Mouse (Mus musculus) limb, embryonic 15.5 days (tissue): Measurements from ENCODE around the gene Alox12. TPM values are rescaled to one million over a fixed set of nuclear protein-coding genes. Genes with fewer than 3 reads are reported as not detected.
A peak's percentile ranks its signal among the peaks of the same experiment; 100 is the strongest.

Source experiments
- ATAC-seq: fragments of 200-750 bp; cut with Nextera tagmentation; 2 replicates; pipeline ENCODE4 v1.8.0; 2017; ENCODE audit warnings: low read depth, moderate TSS enrichment; ENCODE audit not compliant: insufficient number of reproducible peaks, low FRiP score, low TSS enrichment
- H3K27ac ChIP-seq: fragments of 300-500 bp; sonication (generic); 2 replicates; pipeline ENCODE4 v1.5.1; 2015; ENCODE audit warnings: moderate library complexity, mild to moderate bottlenecking, inconsistent platforms
- H3K27me3 ChIP-seq: fragments of 300-500 bp; sonication (generic); 2 replicates; pipeline ENCODE4 v1.6.1; 2015; ENCODE audit warnings: inconsistent platforms
- H3K36me3 ChIP-seq: fragments of 300-500 bp; sonication (generic); 2 replicates; pipeline ENCODE4 v1.6.1; 2015; ENCODE audit warnings: inconsistent platforms
- H3K4me1 ChIP-seq: fragments of 300-500 bp; sonication (generic); 2 replicates; pipeline ENCODE4 v1.6.1; 2015; ENCODE audit warnings: inconsistent platforms
- H3K4me2 ChIP-seq: fragments of 300-500 bp; sonication (generic); 2 replicates; pipeline ENCODE4 v1.6.1; 2015; ENCODE audit warnings: mild to moderate bottlenecking, inconsistent platforms
- H3K4me3 ChIP-seq: fragments of 300-500 bp; sonication (generic); 2 replicates; pipeline ENCODE4 v1.5.1; 2015; ENCODE audit warnings: mild to moderate bottlenecking, inconsistent platforms
- H3K9ac ChIP-seq: fragments of 300-500 bp; sonication (generic); 2 replicates; pipeline ENCODE4 v1.6.1; 2015; ENCODE audit warnings: inconsistent platforms
- H3K9me3 ChIP-seq: fragments of 300-500 bp; sonication (generic); 2 replicates; pipeline ENCODE4 v1.6.1; 2016; ENCODE audit warnings: inconsistent platforms
- WGBS: fragments of 180-500 bp; shearing (Covaris S2); methylation state at CpG from one replicate; pipeline ENCODE4 v1.1.7; 2015; 5-methylcytosine and 5-hydroxymethylcytosine counted together
- polyA plus RNA-seq: library from polyadenylated mRNA; unstranded; fragments of >200 nt; fragmentation: Nextera tagmentation; extraction: Ambion mirVana; gene quantifications from 2 replicates; pipeline ENCODE4 v1.2.1, GENCODE M21; 2015

The Alox12 gene
- polyA plus RNA-seq, 1 experiment from 2014 or later: 17.4 TPM

GRCm38 (mm10) chr11:70218039-70218438, 37.1 kb downstream of the Alox12 start:
- ATAC-seq: no peak
- Histone ChIP-seq H3K36me3 (no peaks in the 10 kb centered on the region), H3K4me1 (peaks cover 46% of the 10 kb centered on the region), H3K4me3 (no peak overlapping the region), H3K27ac (no peak overlapping the region), H3K9ac (no peak overlapping the region), H3K27me3 (peaks cover 47% of the 10 kb centered on the region), H3K4me2 (no peak overlapping the region), H3K9me3 (no peaks in the 10 kb centered on the region)
- 89% methylated on average over 4 of the region's 4 CpGs for WGBS

DNA sequence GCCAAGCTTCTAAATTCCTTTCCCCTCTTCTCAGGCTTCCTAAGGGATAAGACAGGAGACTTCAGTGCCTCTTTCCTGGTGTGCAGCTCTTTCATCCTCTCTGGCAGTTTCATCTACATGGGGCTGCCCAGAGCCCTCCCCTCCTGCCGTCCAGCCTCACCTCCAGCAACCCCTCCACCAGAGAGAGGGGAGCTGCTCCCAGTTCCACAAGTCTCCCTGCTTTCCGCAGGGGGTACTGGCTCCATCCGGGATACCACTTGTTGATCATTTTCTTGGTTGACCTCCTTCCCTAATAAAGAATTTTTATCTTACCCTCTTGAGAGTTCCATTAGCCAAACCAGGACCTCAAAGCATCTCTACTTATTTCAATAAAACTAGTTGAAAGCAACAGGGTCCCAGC, 39.0 kb downstream of the Alox12 start:
- ATAC-seq: no peak
- no peak overlapping the region for H3K27ac ChIP-seq
- no peaks in the 10 kb centered on the region for H3K9me3 ChIP-seq
- no peak overlapping the region for H3K4me3 ChIP-seq
- no peak overlapping the region for H3K4me2 ChIP-seq
- no peak overlapping the region for H3K9ac ChIP-seq
- peaks cover 56% of the 10 kb centered on the region for H3K27me3 ChIP-seq
- H3K36me3 ChIP-seq: no peaks in the 10 kb centered on the region
- H3K4me1 ChIP-seq: peaks cover 39% of the 10 kb centered on the region
- WGBS: 59% methylated on average over 3 of the region's 3 CpGs

DNA sequence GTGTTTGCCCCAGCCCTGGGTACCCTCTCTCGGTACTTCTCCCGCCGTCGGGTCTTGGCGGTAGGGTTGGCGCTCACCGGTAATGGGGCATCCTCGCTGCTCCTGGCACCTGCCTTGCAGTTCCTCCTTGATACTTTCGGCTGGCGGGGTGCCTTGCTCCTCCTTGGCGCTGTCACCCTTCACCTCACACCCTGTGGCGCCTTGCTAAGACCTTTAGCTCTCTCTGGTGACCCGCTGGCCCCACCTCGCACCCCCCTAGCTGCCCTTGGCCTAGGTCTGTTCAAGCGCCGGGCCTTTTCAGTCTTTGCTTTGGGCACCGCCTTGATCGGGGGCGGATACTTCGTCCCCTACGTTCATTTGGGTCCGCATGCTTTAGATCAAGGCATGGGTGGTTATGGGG, 39.9 kb downstream of the Alox12 start:
- no peak for ATAC-seq
- no peaks in the 10 kb centered on the region for H3K36me3 ChIP-seq
- no peak overlapping the region for H3K27ac ChIP-seq
- H3K4me3 ChIP-seq: no peak overlapping the region
- peaks cover 56% of the 10 kb centered on the region for H3K27me3 ChIP-seq
- H3K9me3 ChIP-seq: no peaks in the 10 kb centered on the region
- no peak overlapping the region for H3K4me2 ChIP-seq
- WGBS: 16% methylated on average over 22 of the region's 22 CpGs
- H3K4me1 ChIP-seq: peaks cover 32% of the 10 kb centered on the region
- H3K9ac ChIP-seq: no peak overlapping the region

- H3K9ac ChIP-seq: no peak overlapping the region
- peaks cover 56% of the 10 kb centered on the region for H3K27me3 ChIP-seq
- WGBS: 9% methylated on average over 18 of the region's 18 CpGs
- H3K36me3 ChIP-seq: no peaks in the 10 kb centered on the region
- peak overlapping the region; percentile 33; the same call in 1 of the 2 replicates for H3K4me3 ChIP-seq
- H3K4me2 ChIP-seq: peak overlapping the region; percentile 60
- peaks cover 28% of the 10 kb centered on the region for H3K4me1 ChIP-seq
- H3K9me3 ChIP-seq: no peaks in the 10 kb centered on the region
- H3K27ac ChIP-seq: no peak overlapping the region
- ATAC-seq: no peak
Observed at GRCm38 (mm10) chr11:70214856-70215209, 40.3 kb downstream of the Alox12 start.

- Histone ChIP-seq H3K4me3 (peak overlapping the region; percentile 33), H3K27me3 (peaks cover 56% of the 10 kb centered on the region), H3K9ac (0 out of 2 replicates have a peak overlapping the region, but pooled peaks have one; percentile 23), H3K4me1 (peaks cover 28% of the 10 kb centered on the region), H3K9me3 (no peaks in the 10 kb centered on the region), H3K4me2 (peak overlapping the region; percentile 60), H3K27ac (no peak overlapping the region), H3K36me3 (no peaks in the 10 kb centered on the region)
- ATAC-seq: no peak
- 1% methylated on average over 46 of the region's 46 CpGs for WGBS
Observed at GRCm38 (mm10) chr11:70214191-70214855, 40.8 kb downstream of the Alox12 start.

DNA sequence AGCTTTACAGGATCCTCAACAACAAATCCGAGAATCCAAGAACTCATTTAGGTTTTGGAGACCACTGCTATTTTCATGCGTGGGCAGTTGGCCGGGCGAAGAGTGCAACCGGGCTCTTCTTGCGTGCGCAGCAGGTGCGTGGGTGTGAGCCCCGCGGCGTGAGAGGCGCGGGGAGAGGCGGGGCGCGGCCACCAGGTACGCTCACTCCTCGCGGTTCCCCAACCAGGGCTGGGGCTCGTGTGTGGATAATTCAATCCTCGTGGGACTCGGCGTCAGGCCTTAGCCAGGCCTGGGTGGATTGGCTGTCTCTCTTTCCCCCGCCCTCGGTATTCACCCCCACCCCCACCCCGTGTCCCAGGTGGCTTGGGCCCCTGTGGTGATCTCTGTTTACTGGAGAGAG, 41.4 kb downstream of the Alox12 start:
- Histone ChIP-seq H3K27ac (no peak overlapping the region), H3K4me2 (peak overlapping the region; percentile 60), H3K36me3 (no peaks in the 10 kb centered on the region), H3K9ac (no peak overlapping the region), H3K27me3 (peaks cover 56% of the 10 kb centered on the region), H3K9me3 (no peaks in the 10 kb centered on the region), H3K4me1 (peaks cover 24% of the 10 kb centered on the region), H3K4me3 (peak overlapping the region; percentile 33)
- ATAC-seq: no peak
- 7% methylated on average over 26 of the region's 26 CpGs for WGBS

DNA sequence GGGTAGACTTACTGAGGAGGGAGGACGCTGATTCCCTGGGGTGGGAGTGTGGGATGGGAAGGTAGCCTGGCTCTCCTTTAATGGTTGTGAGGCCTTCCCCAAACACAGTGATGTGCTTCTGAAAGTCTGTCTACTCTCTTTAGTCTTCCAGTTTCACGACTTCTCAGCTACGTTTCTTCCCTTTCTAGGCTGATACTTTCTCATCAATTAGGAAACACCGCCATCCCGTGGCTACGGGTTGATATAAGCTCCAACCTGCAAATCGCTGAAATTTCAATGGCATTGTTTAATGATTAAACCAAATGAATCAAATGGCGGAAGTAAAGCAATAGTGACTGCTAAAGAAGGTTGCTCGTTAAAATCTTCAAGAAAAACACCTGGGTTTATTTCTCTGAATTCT, 42.3 kb downstream of the Alox12 start:
- Histone ChIP-seq H3K27ac (no peak overlapping the region), H3K4me2 (no peak overlapping the region), H3K36me3 (no peaks in the 10 kb centered on the region), H3K27me3 (peaks cover 56% of the 10 kb centered on the region), H3K4me3 (no peak overlapping the region), H3K9me3 (no peaks in the 10 kb centered on the region), H3K9ac (no peak overlapping the region), H3K4me1 (peaks cover 20% of the 10 kb centered on the region)
- no peak for ATAC-seq
- WGBS: 14% methylated on average over 9 of the region's 9 CpGs

DNA sequence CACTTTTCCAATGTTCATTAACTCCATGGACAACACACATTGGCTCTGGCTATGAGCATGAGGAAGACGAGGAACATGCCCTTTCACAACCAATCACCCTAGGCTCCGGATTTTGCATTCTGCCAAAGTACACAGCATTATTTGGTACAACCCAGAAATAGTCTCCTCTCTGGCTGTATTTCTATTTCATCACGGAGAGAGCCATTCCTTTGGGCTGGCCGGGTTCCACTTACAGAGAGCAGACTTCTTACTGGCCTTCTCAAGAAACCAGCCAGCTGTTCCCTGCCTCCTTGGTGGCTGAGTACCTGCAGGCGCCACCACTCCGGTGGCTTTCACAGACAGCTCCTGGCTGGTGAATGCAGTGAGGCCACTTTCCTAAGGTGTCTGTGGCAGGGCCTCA, 42.7 kb downstream of the Alox12 start, which contains the start of gene Slc16a11:
Slc16a11 (plus strand) TSS at position 330 of the 400 bp plus-strand sequence.
- peaks cover 20% of the 10 kb centered on the region for H3K4me1 ChIP-seq
- no peaks in the 10 kb centered on the region for H3K9me3 ChIP-seq
- H3K4me3 ChIP-seq: no peak within 1 kb of the TSS
- no peak for ATAC-seq
- peaks cover 52% of the 10 kb centered on the region for H3K27me3 ChIP-seq
- H3K27ac ChIP-seq: no peak within 1 kb of the TSS
- no peaks in the 10 kb centered on the region for H3K36me3 ChIP-seq
- 52% methylated on average over 6 of the region's 6 CpGs for WGBS
- no peak within 1 kb of the TSS for H3K4me2 ChIP-seq
- H3K9ac ChIP-seq: no peak within 1 kb of the TSS

DNA sequence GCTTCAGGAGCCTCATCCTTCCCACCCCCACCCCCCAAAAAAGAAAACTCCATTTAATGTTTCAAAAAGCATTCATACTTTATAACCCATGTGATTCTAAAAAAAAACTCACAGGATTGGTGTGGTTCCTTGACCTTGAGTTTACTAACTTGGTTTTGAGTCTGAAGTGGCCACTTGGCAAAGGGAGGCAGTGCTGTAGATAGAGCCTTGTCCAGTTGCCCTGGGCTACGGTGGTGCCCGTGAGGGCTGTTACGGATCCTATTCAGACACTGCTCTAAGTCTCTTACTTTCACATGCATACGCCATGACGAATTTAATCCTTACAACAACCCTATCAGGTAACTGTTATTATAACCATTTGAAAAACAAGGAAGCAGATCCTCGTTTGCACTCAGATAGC, 43.2 kb downstream of the Alox12 start:
- no peak for ATAC-seq
- no peak overlapping the region for H3K4me3 ChIP-seq
- H3K4me1 ChIP-seq: peaks cover 20% of the 10 kb centered on the region
- no peak overlapping the region for H3K9ac ChIP-seq
- H3K9me3 ChIP-seq: no peaks in the 10 kb centered on the region
- no peaks in the 10 kb centered on the region for H3K36me3 ChIP-seq
- H3K4me2 ChIP-seq: no peak overlapping the region
- H3K27ac ChIP-seq: no peak overlapping the region
- peaks cover 48% of the 10 kb centered on the region for H3K27me3 ChIP-seq
- WGBS: 76% methylated on average over 6 of the region's 6 CpGs

DNA sequence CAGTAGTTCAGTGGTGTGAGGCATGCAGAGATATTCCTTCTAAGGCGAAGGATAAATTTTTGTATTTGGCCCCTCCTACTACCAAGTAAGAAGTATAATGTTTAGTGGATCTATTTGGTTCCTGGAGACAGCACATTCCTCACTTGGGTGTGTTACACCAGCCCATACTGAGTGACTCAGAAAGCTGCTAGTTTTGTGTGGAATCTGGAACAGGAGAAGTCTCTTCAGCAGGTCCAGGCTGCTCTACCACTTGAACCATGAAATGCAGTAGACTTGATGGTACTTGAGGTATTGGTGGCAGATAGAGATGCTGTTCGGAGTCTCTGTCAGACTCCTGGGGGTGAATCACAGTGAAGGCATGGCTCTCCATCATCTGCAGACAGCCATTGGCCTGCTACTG, 44.5 kb downstream of the Alox12 start:
- Histone ChIP-seq H3K4me2 (no peak overlapping the region), H3K9ac (no peak overlapping the region), H3K36me3 (no peaks in the 10 kb centered on the region), H3K27me3 (peaks cover 35% of the 10 kb centered on the region), H3K27ac (no peak overlapping the region), H3K4me1 (peaks cover 20% of the 10 kb centered on the region), H3K4me3 (no peak overlapping the region), H3K9me3 (no peaks in the 10 kb centered on the region)
- WGBS: 72% methylated on average over 2 of the region's 2 CpGs
- ATAC-seq: no peak; the same call in 1 of the 2 replicates

DNA sequence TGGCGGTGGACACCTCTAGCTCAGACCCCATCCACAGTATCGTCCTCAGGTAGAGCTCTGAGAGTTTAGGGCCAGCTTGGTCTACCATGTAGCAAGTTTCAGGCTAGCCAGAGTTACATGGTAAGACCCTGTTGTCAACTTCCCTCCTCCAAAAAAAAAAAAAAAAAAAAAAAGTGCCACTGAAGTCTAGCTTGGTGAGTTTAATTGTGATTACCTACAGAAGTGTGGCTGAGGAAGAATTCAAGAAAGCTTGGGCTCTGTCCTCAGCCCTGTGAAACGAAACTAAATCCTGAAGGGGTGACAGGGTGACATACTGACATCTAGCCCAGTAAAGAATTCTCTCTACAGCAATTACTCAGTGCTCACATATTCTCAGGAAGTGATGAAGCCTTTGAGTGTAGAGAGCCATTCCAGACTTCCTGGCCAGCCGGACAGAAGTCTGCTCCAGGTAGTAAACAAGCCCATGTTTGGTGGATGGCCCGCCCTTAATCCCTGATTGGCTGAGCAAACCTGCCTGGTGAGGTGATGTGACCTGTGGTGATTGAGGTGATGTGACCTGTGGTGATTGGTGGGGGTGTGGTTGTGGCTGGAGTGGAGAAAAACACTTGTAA, 46.3 kb downstream of the Alox12 start:
- no peak for ATAC-seq
- Histone ChIP-seq H3K27ac (no peak overlapping the region), H3K27me3 (peaks cover 17% of the 10 kb centered on the region)

DNA sequence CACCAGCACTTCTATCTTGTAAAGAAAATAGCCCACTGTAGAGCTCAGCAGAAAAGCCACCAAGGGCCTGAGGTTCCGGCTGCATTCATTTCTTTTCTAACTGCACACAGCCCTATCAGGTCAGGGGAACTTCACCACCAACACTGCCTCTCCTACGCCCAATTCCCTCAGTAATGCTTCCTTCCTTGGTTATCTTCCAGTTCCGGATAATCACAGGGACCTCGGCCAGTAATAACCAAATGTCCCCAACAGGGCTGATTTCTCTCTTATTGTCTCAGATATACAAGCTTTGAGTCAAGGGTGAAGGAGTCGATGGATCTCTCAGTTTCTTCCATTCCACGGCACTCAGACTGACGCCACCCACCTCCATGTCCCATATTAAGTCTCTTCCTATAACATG, 47.9 kb downstream of the Alox12 start:
- no peak for ATAC-seq
- Histone ChIP-seq H3K4me1 (no peaks in the 10 kb centered on the region; the same call in 1 of the 2 replicates), H3K4me2 (no peak overlapping the region), H3K27me3 (peaks cover 4% of the 10 kb centered on the region; the same call in 1 of the 2 replicates), H3K9ac (no peak overlapping the region), H3K36me3 (no peaks in the 10 kb centered on the region), H3K9me3 (no peaks in the 10 kb centered on the region), H3K4me3 (no peak overlapping the region), H3K27ac (no peak overlapping the region)
- WGBS: 78% methylated on average over 7 of the region's 7 CpGs

More for the DNA sequence above, 46.3 kb downstream of the Alox12 start:
- 69% methylated on average over 5 of the region's 5 CpGs for WGBS
- Histone ChIP-seq H3K9ac (no peak overlapping the region), H3K9me3 (no peaks in the 10 kb centered on the region), H3K4me1 (peaks cover 3% of the 10 kb centered on the region), H3K4me3 (no peak overlapping the region), H3K36me3 (no peaks in the 10 kb centered on the region), H3K4me2 (no peak overlapping the region)
